ENCODE assay signal across 9 mouse cellular contexts in the genomic region with DNA sequence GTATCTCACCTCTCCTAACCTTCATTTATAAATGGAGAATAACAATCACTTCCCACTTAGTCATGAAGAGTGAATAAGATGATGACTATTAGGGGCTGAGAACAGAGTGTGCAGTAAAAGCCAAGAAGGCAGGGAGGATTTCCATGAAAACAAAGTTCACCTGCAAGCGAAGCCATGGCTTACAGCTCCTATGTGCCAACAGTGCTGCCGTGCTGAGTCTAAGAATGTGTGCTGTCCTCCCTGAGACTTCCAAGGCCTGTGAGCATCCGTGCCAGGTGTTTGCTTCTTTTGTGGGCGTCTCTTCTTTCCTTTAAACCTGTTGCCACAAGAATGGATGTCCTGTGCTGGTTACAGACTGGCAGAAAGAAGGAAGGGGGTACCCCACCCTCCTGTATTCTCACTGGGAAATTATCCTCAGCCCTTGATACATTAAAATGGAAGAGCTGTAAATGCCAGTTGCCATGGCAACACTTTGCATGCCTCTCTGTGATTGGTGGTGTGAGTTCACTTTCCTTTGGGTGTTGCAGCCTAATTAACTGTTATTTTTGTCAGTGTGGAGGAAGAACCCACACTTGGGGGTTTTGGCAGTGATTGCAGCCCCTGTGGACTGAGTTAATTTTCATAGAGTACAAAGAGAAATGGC.
A peak's percentile ranks its signal among the peaks of the same experiment; 100 is the strongest.
DNase-seq lines count a peak whose midpoint lies in the region; ATAC-seq and TF ChIP-seq lines count a peak whose summit lies in the region.
"Had no signal": no experiment of that assay in that cellular context is flagged by ENCODE, and none has a peak within 500 bp of the region (broad histone marks: within the 10 kb centered on the region; RNA-seq: fewer than 3 reads in every experiment).

No protein-coding gene starts in this region.

- intact Hi-C loops in heart, postnatal 10 days (cut with DNase I), result no loop called here

- no peak for TF ChIP-seq POLR2A in CH12.LX (IDR thresholded peaks at IDR 0.05; ENCODE audit: low read depth, low read length)
- no peak for TF ChIP-seq POLR2A in limb, embryonic 14.5 days (IDR thresholded peaks at IDR 0.05; ENCODE audit: borderline replicate concordance, extremely low read depth, insufficient read depth, insufficient read length)

- no peaks in the 10 kb centered on the region for H3K9me3 ChIP-seq in CH12.LX (replicated peaks; ENCODE audit: low read length)
- no peaks in the 10 kb centered on the region for H3K9me3 ChIP-seq in embryonic facial prominence, embryonic 15.5 days (replicated peaks)
- H3K9me3 ChIP-seq in hindbrain, embryonic 16.5 days (ENCODE audit: control insufficient read depth, low read length), result no peaks in the 10 kb centered on the region
- H3K9me3 ChIP-seq in limb, embryonic 14.5 days (ENCODE audit: control insufficient read depth, low read length), result no peaks in the 10 kb centered on the region
- no peaks in the 10 kb centered on the region for H3K9me3 ChIP-seq in heart, embryonic 11.5 days (replicated peaks; ENCODE audit: control insufficient read depth, low read length)

- in situ Hi-C loops in CH12.LX (cut with MboI; ENCODE audit: low pct_ligation_motif_present, low pct_unique_long_range_greater_than_20kb, low sequenced_read_pairs), result no loop called here

- DNase-seq in CH12.LX (ENCODE audit: extremely low read depth), result peak; percentile 5
- no peak for DNase-seq in limb, embryonic 14.5 days (ENCODE audit: low spot score)
- DNase-seq in ovary, adult 18-20 months (ENCODE audit: low spot score), result no peak
- DNase-seq in B cell, adult 2 months, result no peak
- DNase-seq in heart, postnatal 10 days, result no peak
- DNase-seq: liver had no signal

- no peak overlapping the region for H3K4me3 ChIP-seq in CH12.LX (replicated peaks in 1 of 3; ENCODE audit: low read depth in 2 of 3, low read length in 2 of 3, poor library complexity in 1 of 3)
- no peak overlapping the region for H3K4me3 ChIP-seq in embryonic facial prominence, embryonic 15.5 days (replicated peaks)
- H3K4me3 ChIP-seq in hindbrain, embryonic 16.5 days (ENCODE audit: low read length), result no peak overlapping the region
- H3K4me3 ChIP-seq in limb, embryonic 14.5 days (replicated peaks; ENCODE audit: low read length), result no peak overlapping the region
- H3K4me3 ChIP-seq in heart, embryonic 11.5 days (ENCODE audit: low read depth, low read length), result no peak overlapping the region

- no peaks in the 10 kb centered on the region for H3K36me3 ChIP-seq in CH12.LX (replicated peaks in 1 of 2; ENCODE audit: control insufficient read depth in 1 of 2, insufficient read depth in 1 of 2, low read length in 1 of 2)
- H3K36me3 ChIP-seq in embryonic facial prominence, embryonic 15.5 days, result no peaks in the 10 kb centered on the region
- no peaks in the 10 kb centered on the region for H3K36me3 ChIP-seq in hindbrain, embryonic 16.5 days (ENCODE audit: control insufficient read depth, insufficient read depth, low read length)
- no peaks in the 10 kb centered on the region for H3K36me3 ChIP-seq in limb, embryonic 14.5 days (ENCODE audit: control insufficient read depth, insufficient read depth, low read length)
- no peaks in the 10 kb centered on the region for H3K36me3 ChIP-seq in heart, embryonic 11.5 days (ENCODE audit: control insufficient read depth, insufficient read depth, low read length)

- no peak for TF ChIP-seq CTCF in CH12.LX (conservative IDR thresholded peaks at IDR 0.05 in 1 of 2, IDR thresholded peaks at IDR 0.05 in 1 of 2; ENCODE audit: low read depth in 2 of 2, low read length in 2 of 2)

- WGBS in embryonic facial prominence, embryonic 15.5 days, result 70% methylated on average over 4 of the region's 4 CpGs
- WGBS in hindbrain, embryonic 16.5 days, result 33% methylated on average over 4 of the region's 4 CpGs
- WGBS in limb, embryonic 14.5 days, result 59% methylated on average over 4 of the region's 4 CpGs
- WGBS in heart, embryonic 11.5 days (ENCODE audit: insufficient replicate concordance), result 73% methylated on average over 4 of the region's 4 CpGs

- no peak overlapping the region for H3K27ac ChIP-seq in CH12.LX (ENCODE audit: insufficient read depth, low read depth)
- H3K27ac ChIP-seq in embryonic facial prominence, embryonic 15.5 days (replicated peaks), result 0 out of 2 replicates have a peak overlapping the region, but pooled peaks have one; percentile 17
- H3K27ac ChIP-seq in hindbrain, embryonic 16.5 days (ENCODE audit: low read depth, low read length), result peak overlapping the region; percentile 13; the same call in 1 of the 2 replicates
- H3K27ac ChIP-seq in limb, embryonic 14.5 days (replicated peaks; ENCODE audit: low read depth, low read length), result 0 out of 2 replicates have a peak overlapping the region, but pooled peaks have one; percentile 48
- no peak overlapping the region for H3K27ac ChIP-seq in heart, embryonic 11.5 days (ENCODE audit: low read depth, low read length)

- TF ChIP-seq EP300 in CH12.LX (IDR thresholded peaks at IDR 0.05; ENCODE audit: low read length), result no peak

- H3K4me1 ChIP-seq in CH12.LX (ENCODE audit: control insufficient read depth in 1 of 2, insufficient read depth in 2 of 2), result peaks cover 0 to 8% of the 10 kb centered on the region in 2 experiments; a peak in 1 of 4 replicates
- H3K4me1 ChIP-seq in embryonic facial prominence, embryonic 15.5 days, result 0 out of 2 replicates have a peak, but pooled peaks cover 5% of the 10 kb centered on the region
- peaks cover 12% of the 10 kb centered on the region for H3K4me1 ChIP-seq in hindbrain, embryonic 16.5 days (ENCODE audit: control insufficient read depth, insufficient read depth, low read depth, low read length)
- H3K4me1 ChIP-seq in limb, embryonic 14.5 days (ENCODE audit: control insufficient read depth, insufficient read depth, low read length), result no peaks in the 10 kb centered on the region
- no peaks in the 10 kb centered on the region for H3K4me1 ChIP-seq in heart, embryonic 11.5 days (ENCODE audit: control insufficient read depth, insufficient read depth, low read length)

- no peak for ATAC-seq in embryonic facial prominence, embryonic 15.5 days (ENCODE audit: insufficient number of reproducible peaks, low FRiP score, low TSS enrichment, low read depth)
- peak; percentile 76 for ATAC-seq in hindbrain, embryonic 16.5 days
- no peak for ATAC-seq in limb, embryonic 14.5 days (ENCODE audit: low FRiP score, low read depth)
- no peak for ATAC-seq in heart, embryonic 11.5 days (replicated peaks; ENCODE audit: insufficient number of reproducible peaks, low FRiP score, low TSS enrichment)

- peaks cover 2% of the 10 kb centered on the region for H3K27me3 ChIP-seq in CH12.LX (replicated peaks)
- H3K27me3 ChIP-seq in embryonic facial prominence, embryonic 15.5 days, result no peaks in the 10 kb centered on the region
- no peaks in the 10 kb centered on the region for H3K27me3 ChIP-seq in hindbrain, embryonic 16.5 days (replicated peaks; ENCODE audit: control insufficient read depth, insufficient read depth, low read length)
- H3K27me3 ChIP-seq in limb, embryonic 14.5 days (ENCODE audit: control insufficient read depth, insufficient read depth, low read length), result no peaks in the 10 kb centered on the region
- H3K27me3 ChIP-seq in heart, embryonic 11.5 days (ENCODE audit: control insufficient read depth, insufficient read depth, low read length), result no peaks in the 10 kb centered on the region

- H3K4me2 ChIP-seq in CH12.LX (ENCODE audit: insufficient read depth, low read depth, poor library complexity, severe bottlenecking), result 0 out of 2 replicates have a peak overlapping the region, but pooled peaks have one; percentile 17
- no peak overlapping the region for H3K4me2 ChIP-seq in embryonic facial prominence, embryonic 15.5 days (replicated peaks)
- H3K4me2 ChIP-seq in hindbrain, embryonic 16.5 days (ENCODE audit: low read length), result peak overlapping the region; percentile 3; the same call in 1 of the 2 replicates
- no peak overlapping the region for H3K4me2 ChIP-seq in limb, embryonic 14.5 days (replicated peaks; ENCODE audit: low read depth, low read length, severe bottlenecking)
- H3K4me2 ChIP-seq in heart, embryonic 11.5 days, result no peak overlapping the region

- dilution Hi-C loops in CH12.LX (cut with MboI; ENCODE audit: extremely low pct_ligation_motif_present, extremely low pct_unique_long_range_greater_than_20kb, low sequenced_read_pairs), result no loop called here

- no peaks in the 10 kb centered on the region for H3K79me2 ChIP-seq in CH12.LX (replicated peaks; ENCODE audit: control insufficient read depth, extremely low read depth, insufficient read depth, poor library complexity, severe bottlenecking)

- H3K9ac ChIP-seq in CH12.LX (ENCODE audit: insufficient read depth, low read depth), result no peak overlapping the region
- H3K9ac ChIP-seq in embryonic facial prominence, embryonic 15.5 days, result no peak overlapping the region
- H3K9ac ChIP-seq in hindbrain, embryonic 16.5 days (ENCODE audit: low read depth, low read length), result no peak overlapping the region
- H3K9ac ChIP-seq in limb, embryonic 14.5 days (ENCODE audit: low read depth, low read length, severe bottlenecking), result no peak overlapping the region
- no peak overlapping the region for H3K9ac ChIP-seq in heart, embryonic 11.5 days (ENCODE audit: low read depth, low read length)

- TF ChIP-seq RAD21 in CH12.LX (IDR thresholded peaks at IDR 0.05; ENCODE audit: low read depth, low read length), result no peak

TF ChIP-seq in CH12.LX, 34 proteins besides CTCF, POLR2A, EP300 and RAD21:
- TF ChIP-seq SMC3 (IDR thresholded peaks at IDR 0.05; ENCODE audit: low read depth, low read length), result no peak
- TF ChIP-seq E2F4 (IDR thresholded peaks at IDR 0.05; ENCODE audit: insufficient replicate concordance, low read depth, low read length), result no peak
- TF ChIP-seq GABPA (IDR thresholded peaks at IDR 0.05; ENCODE audit: insufficient replicate concordance, low read depth, low read length), result no peak
- TF ChIP-seq MEF2A (IDR thresholded peaks at IDR 0.05; ENCODE audit: borderline replicate concordance, low read depth, low read length), result no peak
- no peak for TF ChIP-seq USF2 (conservative IDR thresholded peaks at IDR 0.05; ENCODE audit: low read depth, low read length)
TF ChIP-seq in CH12.LX: peak in this region for 0.

Comparison
In these comparisons a context has a peak if more than half of its experiments do, and no peak if none do; other contexts are left out.
1. H3K27ac ChIP-seq: peak in embryonic facial prominence, embryonic 15.5 days (single experiment), hindbrain, embryonic 16.5 days (single experiment) and limb, embryonic 14.5 days (single experiment); none in CH12.LX (single experiment) and heart, embryonic 11.5 days (single experiment).
2. H3K4me2 ChIP-seq: peak in CH12.LX (single experiment) and hindbrain, embryonic 16.5 days (single experiment); none in embryonic facial prominence, embryonic 15.5 days (single experiment), limb, embryonic 14.5 days (single experiment) and heart, embryonic 11.5 days (single experiment).